Mouse (Mus musculus): Measurements from ENCODE around the gene Ftl1.

GRCm38 (mm10) chr7:45508561-45508960 lies 48.9 kb upstream of the Ftl1 start:
- TF ChIP-seq CTCF (conservative IDR thresholded peaks at IDR 0.05; ENCODE audit: low read length) (no peak), NANOG (IDR thresholded peaks at IDR 0.05; ENCODE audit: borderline replicate concordance, low read length) (no peak), POU5F1 (IDR thresholded peaks at IDR 0.05; ENCODE audit: borderline replicate concordance, low read length) (no peak)

All from E14TG2a.4 (cell line).